Mouse (Mus musculus) heart, embryonic 15.5 days (tissue): Measurements from ENCODE around the gene BC005624. TPM values are rescaled to one million over a fixed set of nuclear protein-coding genes. Genes with fewer than 3 reads are reported as not detected.
A peak's percentile ranks its signal among the peaks of the same experiment; 100 is the strongest.

Source experiments
- ATAC-seq: fragments of 200-750 bp; cut with Nextera tagmentation; replicated peaks from 2 replicates; pipeline ENCODE4 v1.8.0; 2017; ENCODE audit warnings: low read depth, moderate TSS enrichment; ENCODE audit not compliant: insufficient number of reproducible peaks, insufficient read depth, low FRiP score
- H3K27ac ChIP-seq: fragments of 300-500 bp; sonication (generic); 2 replicates; pipeline ENCODE4 v1.5.1; 2015; ENCODE audit warnings: mild to moderate bottlenecking, inconsistent platforms
- H3K27me3 ChIP-seq: fragments of 300-500 bp; sonication (generic); 2 replicates; pipeline ENCODE4 v1.6.1; 2015; ENCODE audit warnings: inconsistent platforms
- H3K36me3 ChIP-seq: fragments of 300-500 bp; sonication (generic); 2 replicates; pipeline ENCODE4 v1.6.1; 2015; ENCODE audit warnings: mild to moderate bottlenecking, inconsistent platforms
- H3K4me1 ChIP-seq: fragments of 300-500 bp; sonication (generic); replicated peaks from 2 replicates; pipeline ENCODE4 v1.6.1; 2015; ENCODE audit warnings: inconsistent platforms
- H3K4me2 ChIP-seq: fragments of 300-500 bp; sonication (generic); 2 replicates; pipeline ENCODE4 v1.6.1; 2015; ENCODE audit warnings: inconsistent platforms, mild to moderate bottlenecking, moderate library complexity
- H3K4me3 ChIP-seq: fragments of 300-500 bp; sonication (generic); 2 replicates; pipeline ENCODE4 v1.5.1; 2015; ENCODE audit warnings: mild to moderate bottlenecking, inconsistent platforms
- H3K9ac ChIP-seq: fragments of 300-500 bp; sonication (generic); 2 replicates; pipeline ENCODE4 v1.6.1; 2015; ENCODE audit warnings: mild to moderate bottlenecking, inconsistent platforms
- H3K9me3 ChIP-seq: fragments of 300-500 bp; sonication (generic); replicated peaks from 2 replicates; pipeline ENCODE4 v1.6.1; 2016; ENCODE audit warnings: inconsistent platforms
- WGBS: fragments of 180-500 bp; shearing (Covaris S2); methylation state at CpG from one replicate; pipeline ENCODE4 v1.1.7; 2015; ENCODE audit warnings: mixed read lengths; 5-methylcytosine and 5-hydroxymethylcytosine counted together
- polyA plus RNA-seq: library from polyadenylated mRNA; unstranded; fragments of >200 nt; fragmentation: Nextera tagmentation; extraction: Ambion mirVana; gene quantifications from 2 replicates; pipeline ENCODE4 v1.2.1, GENCODE M21; 2015

BC005624 gene
- polyA plus RNA-seq = 33.3 and 38.4 TPM in 2 replicates

DNA sequence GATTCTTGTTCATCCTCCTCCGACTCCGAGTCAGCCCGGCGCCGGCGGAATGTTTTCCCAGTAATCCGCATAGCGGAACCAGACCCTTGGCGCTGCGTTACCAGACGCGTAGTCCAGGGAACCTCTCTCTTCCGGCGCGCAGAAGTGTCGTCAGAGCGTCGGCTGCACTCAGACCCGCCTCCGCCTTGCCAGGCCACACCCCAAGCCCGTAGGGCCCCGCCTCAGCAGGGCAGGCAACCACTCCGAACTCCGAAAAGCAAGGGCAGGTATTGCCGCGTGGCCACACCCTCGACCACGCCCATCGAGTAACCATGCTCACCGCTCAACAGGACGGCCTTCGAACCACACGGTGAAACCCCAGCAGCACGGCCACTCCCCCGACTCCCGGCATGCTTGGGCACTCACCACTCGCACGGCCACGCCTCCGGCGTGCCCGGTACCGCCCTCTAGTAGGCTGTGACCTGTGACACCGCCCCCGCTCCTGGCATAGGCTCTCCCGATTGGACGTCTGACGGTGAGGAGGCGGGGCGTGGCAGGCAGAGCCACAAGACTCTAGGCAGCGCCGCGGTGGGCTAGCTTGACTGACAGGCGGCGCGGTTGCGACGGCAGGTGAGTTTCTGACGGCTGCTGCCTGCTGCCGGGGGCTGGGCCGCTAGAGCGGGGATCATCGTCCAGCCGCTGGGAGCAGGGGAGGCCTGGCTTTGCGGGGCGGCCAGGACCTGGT, at the start of gene BC005624, which contains the start of gene Usp20:
Gene BC005624, minus strand, starts transcription at position 412 of the 724 bp plus-strand sequence.
Gene Usp20, plus strand, starts transcription at position 490 of the 724 bp plus-strand sequence.
- Histone ChIP-seq H3K9me3 (no peaks in the 10 kb centered on the region), H3K27ac (peak within 1 kb of the TSS; percentile 73), H3K4me1 (peaks cover 36% of the 10 kb centered on the region), H3K27me3 (no peaks in the 10 kb centered on the region), H3K9ac (peak within 1 kb of the TSS; percentile 72), H3K4me2 (peak within 1 kb of the TSS; percentile 78), H3K36me3 (peaks cover 21% of the 10 kb centered on the region; the same call in 1 of the 2 replicates), H3K4me3 (peak within 1 kb of the TSS; percentile 84)
- ATAC-seq = peak; percentile 99
- WGBS = under 1% methylated on average over 66 of the region's 66 CpGs

DNA sequence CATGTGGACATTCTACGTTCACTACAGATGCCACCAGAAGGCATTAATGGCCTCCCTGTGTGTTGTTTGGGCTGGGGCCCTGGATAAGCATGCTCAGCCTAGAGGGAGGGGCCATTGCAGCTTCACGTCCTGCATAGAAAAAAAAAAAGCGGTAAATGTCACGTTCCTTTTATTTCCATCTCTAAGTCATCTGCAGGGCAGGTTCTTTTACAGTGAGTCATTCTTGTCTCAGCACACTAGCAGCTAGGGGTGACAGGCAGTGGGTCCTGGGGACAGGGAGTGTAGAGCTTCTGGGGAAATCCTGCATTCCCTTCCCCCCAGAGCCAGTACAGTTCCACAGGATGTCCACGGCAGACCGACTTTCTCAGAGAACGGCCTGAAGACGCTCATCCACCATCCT, 44.6 kb upstream of the BC005624 start:
- H3K9me3 ChIP-seq = no peaks in the 10 kb centered on the region
- no peak for ATAC-seq
- peaks cover 23% of the 10 kb centered on the region for H3K4me1 ChIP-seq
- peak overlapping the region; percentile 66 for H3K27ac ChIP-seq
- H3K4me2 ChIP-seq = no peak overlapping the region
- H3K36me3 ChIP-seq = peaks cover 38% of the 10 kb centered on the region
- H3K9ac ChIP-seq = no peak overlapping the region
- no peak overlapping the region for H3K4me3 ChIP-seq
- no peaks in the 10 kb centered on the region for H3K27me3 ChIP-seq
- WGBS = 40% methylated on average over 8 of the region's 8 CpGs

DNA sequence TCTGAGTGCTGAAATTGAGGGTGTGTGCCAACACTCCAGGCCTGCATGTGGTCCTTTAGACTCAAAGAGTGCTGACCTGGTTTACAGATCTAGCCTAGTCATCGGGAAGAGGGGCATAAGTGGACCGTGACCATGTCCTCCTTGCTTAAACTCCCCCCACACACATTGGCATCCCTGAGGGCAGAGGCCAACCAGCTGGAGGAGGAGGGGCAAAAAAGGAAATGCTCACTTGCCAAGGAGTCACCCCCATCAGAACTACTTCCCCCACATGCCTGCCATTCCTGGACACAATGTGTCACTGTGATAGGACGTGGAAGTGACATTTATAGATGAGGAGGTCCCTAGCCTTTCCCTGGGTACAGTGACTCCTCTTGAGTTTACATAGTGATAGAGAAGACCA, 43.5 kb upstream of the BC005624 start:
- no peak overlapping the region for H3K9ac ChIP-seq
- H3K4me3 ChIP-seq = no peak overlapping the region
- ATAC-seq = peak; percentile 47; the same call in 1 of the 2 replicates
- WGBS = 49% methylated on average over 3 of the region's 3 CpGs
- no peaks in the 10 kb centered on the region for H3K9me3 ChIP-seq
- H3K27ac ChIP-seq = peak overlapping the region; percentile 66
- H3K4me1 ChIP-seq = peaks cover 23% of the 10 kb centered on the region
- H3K4me2 ChIP-seq = no peak overlapping the region
- no peaks in the 10 kb centered on the region for H3K27me3 ChIP-seq
- peaks cover 44% of the 10 kb centered on the region for H3K36me3 ChIP-seq

DNA sequence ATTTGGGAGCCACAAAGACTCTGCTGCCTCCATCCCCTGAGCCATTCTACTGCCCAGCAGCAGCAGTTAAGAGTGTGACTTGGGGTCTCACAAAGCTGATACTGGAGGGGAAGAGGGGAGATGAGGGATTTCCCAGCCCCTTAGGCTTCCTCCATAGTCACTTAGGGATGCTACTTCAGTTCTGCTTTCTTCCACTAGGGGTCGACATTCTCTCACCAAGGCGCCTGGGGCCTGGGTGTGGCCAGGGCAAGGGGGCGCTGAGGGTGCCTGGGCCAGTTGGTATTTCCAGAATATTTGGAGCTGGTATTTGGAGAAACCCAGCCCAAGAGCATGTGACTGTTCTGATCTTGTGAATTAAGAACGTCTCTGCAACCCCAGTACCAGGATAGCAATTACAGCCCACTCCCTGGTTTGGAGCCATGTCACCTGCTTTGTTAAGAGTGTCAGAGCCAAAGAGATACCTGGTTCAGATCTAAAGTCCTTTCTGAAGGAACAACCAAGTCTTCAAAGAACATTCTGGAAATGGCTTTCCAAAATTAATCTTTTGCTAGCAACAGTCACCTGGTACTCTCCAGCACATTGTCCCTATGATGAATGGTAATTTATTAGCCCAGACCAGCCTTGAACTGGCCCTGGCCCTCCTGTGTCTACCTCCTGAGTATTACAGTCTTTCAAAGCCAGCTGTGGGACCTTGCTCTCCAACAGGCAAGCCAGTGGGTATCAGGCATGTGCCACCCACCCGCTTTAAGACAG, 42.8 kb upstream of the BC005624 start:
- 32% methylated on average over 5 of the region's 5 CpGs for WGBS
- H3K27ac ChIP-seq = peak overlapping the region; percentile 66; the same call in 1 of the 2 replicates
- H3K4me2 ChIP-seq = no peak overlapping the region
- peaks cover 23% of the 10 kb centered on the region for H3K4me1 ChIP-seq
- H3K4me3 ChIP-seq = no peak overlapping the region
- no peak overlapping the region for H3K9ac ChIP-seq
- ATAC-seq = no peak
- H3K9me3 ChIP-seq = no peaks in the 10 kb centered on the region
- H3K36me3 ChIP-seq = peaks cover 46% of the 10 kb centered on the region
- H3K27me3 ChIP-seq = no peaks in the 10 kb centered on the region

DNA sequence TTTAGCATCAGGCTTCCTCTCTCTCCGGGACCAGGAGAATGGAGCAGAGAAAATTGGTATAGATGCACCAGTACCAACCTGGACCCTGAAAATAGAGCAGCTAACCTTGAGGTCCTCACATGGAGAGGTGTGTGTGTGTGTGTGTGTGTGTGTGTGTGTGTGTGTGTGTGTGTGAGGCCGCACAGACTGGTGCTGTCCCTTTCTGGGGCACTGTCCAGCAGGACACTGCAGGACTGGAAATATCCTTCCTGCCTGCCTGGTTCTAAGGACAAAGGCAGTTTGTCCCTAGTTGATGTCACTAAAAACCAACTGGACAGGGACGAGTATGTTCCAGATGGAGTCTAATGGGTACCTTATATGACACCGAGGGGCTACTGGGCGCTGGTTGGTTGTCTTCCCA, 41.9 kb upstream of the BC005624 start:
- no peak overlapping the region for H3K27ac ChIP-seq
- WGBS = 74% methylated on average over 5 of the region's 5 CpGs
- no peak for ATAC-seq
- H3K27me3 ChIP-seq = no peaks in the 10 kb centered on the region
- peaks cover 50% of the 10 kb centered on the region for H3K36me3 ChIP-seq
- H3K4me1 ChIP-seq = peaks cover 23% of the 10 kb centered on the region
- no peak overlapping the region for H3K9ac ChIP-seq
- no peak overlapping the region for H3K4me2 ChIP-seq
- H3K4me3 ChIP-seq = no peak overlapping the region
- no peaks in the 10 kb centered on the region for H3K9me3 ChIP-seq

DNA sequence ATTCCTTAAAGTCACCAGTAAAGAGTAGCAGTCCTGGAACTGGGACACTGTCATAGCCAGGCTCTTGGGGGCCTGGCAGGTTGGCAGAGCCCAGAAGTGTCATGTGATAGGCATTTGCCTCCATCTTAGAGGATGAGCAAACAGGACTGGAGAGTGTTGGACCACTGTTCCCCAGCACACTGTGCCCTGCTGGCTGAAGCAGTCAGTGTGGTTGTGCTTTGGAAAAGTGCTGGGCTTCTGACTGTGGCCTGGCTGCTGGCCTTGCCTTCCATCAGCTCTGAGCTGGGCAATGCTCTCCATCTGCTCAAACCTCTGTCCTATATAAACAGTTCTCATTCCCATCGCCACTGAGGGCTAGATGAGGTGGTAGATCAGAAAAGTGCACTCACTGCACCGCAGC, 38.2 kb upstream of the BC005624 start:
- Histone ChIP-seq H3K4me1 (no peaks in the 10 kb centered on the region; the same call in 1 of the 2 replicates), H3K4me2 (no peak overlapping the region), H3K36me3 (peaks cover 70% of the 10 kb centered on the region), H3K9ac (no peak overlapping the region), H3K27me3 (no peaks in the 10 kb centered on the region), H3K9me3 (no peaks in the 10 kb centered on the region), H3K27ac (no peak overlapping the region), H3K4me3 (no peak overlapping the region)
- WGBS = 91% methylated on average over 2 of the region's 2 CpGs
- ATAC-seq = no peak

DNA sequence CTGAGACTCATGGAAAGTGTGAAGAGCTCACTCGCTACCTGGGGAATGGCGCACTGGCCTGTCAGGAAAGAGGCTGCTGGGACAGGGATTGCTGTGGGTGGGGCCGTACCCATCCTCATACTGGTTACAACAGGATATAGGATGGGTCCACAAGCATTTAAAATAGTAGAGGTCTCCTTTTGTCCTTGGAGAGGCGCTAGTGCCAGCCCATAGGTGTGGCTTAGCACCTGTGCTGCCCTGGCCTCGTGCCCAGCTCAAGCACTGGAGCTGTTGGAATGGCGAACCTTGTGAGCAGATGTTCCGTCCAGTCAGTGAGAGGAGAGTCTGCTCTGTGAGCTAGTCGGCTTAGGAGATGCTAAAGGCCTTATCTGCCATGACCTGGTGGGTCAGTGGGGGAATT, 37.0 kb upstream of the BC005624 start:
- Histone ChIP-seq H3K9ac (no peak overlapping the region), H3K36me3 (peaks cover 75% of the 10 kb centered on the region)
- WGBS = 76% methylated on average over 8 of the region's 8 CpGs

DNA sequence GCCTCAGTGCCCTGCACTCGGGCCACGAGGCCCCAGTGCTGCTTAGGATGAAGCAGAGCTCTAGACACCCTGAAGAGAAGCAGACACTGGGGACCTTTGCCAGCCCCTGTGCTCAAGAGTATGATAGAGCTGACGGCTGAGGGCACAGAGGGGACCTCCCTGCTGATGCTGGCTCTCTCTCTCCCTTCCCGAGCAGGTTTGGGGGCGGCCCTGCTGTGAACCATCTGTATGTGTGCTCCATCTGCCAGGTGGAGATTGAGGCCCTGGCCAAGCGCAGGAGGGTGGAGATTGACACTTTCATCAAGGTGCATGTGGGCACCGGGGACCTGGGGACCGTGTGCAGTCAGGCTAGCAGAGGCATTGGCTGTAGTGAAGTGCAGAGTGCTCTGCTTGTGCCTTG, 36.5 kb upstream of the BC005624 start:
- H3K4me1 ChIP-seq = no peaks in the 10 kb centered on the region
- no peaks in the 10 kb centered on the region for H3K9me3 ChIP-seq
- H3K36me3 ChIP-seq = peaks cover 79% of the 10 kb centered on the region
- no peaks in the 10 kb centered on the region for H3K27me3 ChIP-seq
- H3K4me2 ChIP-seq = no peak overlapping the region
- H3K4me3 ChIP-seq = no peak overlapping the region
- no peak for ATAC-seq
- H3K27ac ChIP-seq = no peak overlapping the region
- H3K9ac ChIP-seq = no peak overlapping the region
- 78% methylated on average over 8 of the region's 8 CpGs for WGBS

More for the DNA sequence above, 37.0 kb upstream of the BC005624 start:
- Histone ChIP-seq H3K4me2 (no peak overlapping the region), H3K27ac (no peak overlapping the region), H3K4me3 (no peak overlapping the region), H3K4me1 (no peaks in the 10 kb centered on the region), H3K27me3 (no peaks in the 10 kb centered on the region), H3K9me3 (no peaks in the 10 kb centered on the region)
- ATAC-seq = no peak

DNA sequence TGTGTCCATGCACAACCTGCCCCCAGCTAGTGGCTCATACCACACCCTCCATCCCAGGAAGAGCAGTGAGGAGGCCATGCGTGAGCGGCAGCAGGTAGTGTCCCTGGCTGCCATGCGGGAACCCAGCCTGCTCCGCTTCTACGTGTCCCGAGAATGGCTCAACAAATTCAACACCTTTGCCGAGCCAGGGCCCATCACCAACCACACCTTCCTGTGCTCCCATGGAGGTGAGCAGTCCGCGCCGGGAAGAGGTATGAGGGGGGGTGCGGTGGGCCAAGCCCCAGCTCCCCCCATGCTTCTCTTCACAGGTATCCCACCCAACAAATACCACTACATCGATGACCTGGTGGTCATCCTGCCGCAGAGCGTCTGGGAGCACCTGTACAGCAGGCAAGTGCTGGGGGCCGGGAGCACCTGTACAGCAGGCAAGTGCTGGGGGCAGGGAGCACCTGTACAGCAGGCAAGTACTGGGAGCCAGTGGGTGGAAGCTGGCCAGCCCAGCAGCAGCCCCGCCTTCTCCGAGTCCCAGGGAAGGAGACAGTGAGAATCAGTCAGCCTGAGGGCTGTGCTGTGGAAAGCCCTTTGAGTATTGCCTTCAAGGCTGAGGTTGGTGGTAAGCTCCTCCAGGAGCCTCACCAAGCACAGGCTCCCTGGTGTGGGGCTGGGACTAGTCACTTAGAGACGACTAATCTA, 35.8 kb upstream of the BC005624 start:
- no peak overlapping the region for H3K4me2 ChIP-seq
- H3K4me3 ChIP-seq = no peak overlapping the region
- H3K27ac ChIP-seq = no peak overlapping the region
- no peaks in the 10 kb centered on the region for H3K9me3 ChIP-seq
- no peaks in the 10 kb centered on the region for H3K4me1 ChIP-seq
- 94% methylated on average over 18 of the region's 18 CpGs for WGBS
- ATAC-seq = no peak
- no peak overlapping the region for H3K9ac ChIP-seq
- no peaks in the 10 kb centered on the region for H3K27me3 ChIP-seq
- peaks cover 84% of the 10 kb centered on the region for H3K36me3 ChIP-seq

DNA sequence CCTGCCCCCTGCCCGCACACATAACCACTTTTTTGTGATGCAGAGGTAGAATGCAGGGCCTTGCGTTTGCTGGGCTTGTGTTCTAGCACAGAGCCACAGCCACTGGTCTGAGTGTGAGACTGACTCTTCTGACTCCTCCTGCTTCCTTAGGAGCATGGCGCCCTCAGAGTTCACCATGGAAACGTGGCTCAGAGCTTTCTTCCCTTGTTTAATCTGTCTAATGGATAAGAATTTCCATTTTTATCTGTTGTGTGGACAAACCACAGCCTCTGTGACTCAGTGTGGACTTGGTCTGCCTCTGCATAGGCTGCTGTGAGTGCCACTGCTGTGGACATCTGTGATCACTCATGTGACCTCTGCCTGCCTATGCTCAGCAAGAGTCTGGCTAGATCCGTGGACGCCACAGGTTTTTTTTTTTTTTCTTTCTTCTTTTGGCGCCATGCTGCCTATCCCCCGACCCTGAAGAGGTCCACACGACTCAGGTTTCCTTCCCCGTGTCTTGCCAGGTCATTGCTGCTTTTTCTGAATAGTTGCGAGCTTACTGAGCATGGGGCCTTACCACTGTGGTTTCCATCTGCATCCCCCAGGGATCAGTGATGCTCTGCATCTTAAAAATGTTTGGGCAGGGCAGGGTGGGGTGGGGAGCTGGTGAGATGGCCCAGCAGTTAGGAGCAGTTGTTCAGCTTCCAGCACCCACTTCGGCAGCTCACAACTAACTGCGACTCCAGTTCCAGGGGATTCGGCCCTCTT, 31.5 kb upstream of the BC005624 start:
- WGBS = 72% methylated on average over 14 of the region's 14 CpGs
- ATAC-seq = no peak
- no peaks in the 10 kb centered on the region for H3K27me3 ChIP-seq
- no peak overlapping the region for H3K9ac ChIP-seq
- no peak overlapping the region for H3K4me3 ChIP-seq
- no peak overlapping the region for H3K27ac ChIP-seq
- H3K36me3 ChIP-seq = peaks cover 80% of the 10 kb centered on the region
- H3K4me2 ChIP-seq = no peak overlapping the region
- no peaks in the 10 kb centered on the region for H3K4me1 ChIP-seq
- no peaks in the 10 kb centered on the region for H3K9me3 ChIP-seq

DNA sequence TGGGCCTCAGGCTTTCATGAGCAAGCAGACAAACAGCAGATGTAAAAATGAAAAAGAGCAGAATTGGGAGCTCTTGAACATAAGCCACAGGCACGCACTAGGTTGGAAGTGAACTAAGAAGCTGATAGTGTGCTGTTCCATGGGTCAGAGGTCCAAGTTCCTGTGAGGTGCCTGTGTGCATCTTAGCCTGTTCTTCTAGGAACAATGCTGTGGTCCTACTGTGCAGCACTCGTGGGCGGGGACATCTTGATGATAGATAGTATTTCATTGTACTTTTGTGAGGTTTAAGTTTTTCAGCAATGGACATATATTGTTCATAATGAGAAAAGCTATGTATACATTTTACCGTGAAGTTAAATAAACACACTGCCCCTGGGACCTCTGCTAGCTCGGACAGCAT, 25.2 kb upstream of the BC005624 start:
- Histone ChIP-seq H3K4me2 (no peak overlapping the region), H3K27me3 (no peaks in the 10 kb centered on the region), H3K4me1 (peaks cover 29% of the 10 kb centered on the region), H3K27ac (peak overlapping the region; percentile 96), H3K36me3 (peaks cover 67% of the 10 kb centered on the region), H3K4me3 (no peak overlapping the region), H3K9ac (no peak overlapping the region), H3K9me3 (no peaks in the 10 kb centered on the region)
- no peak for ATAC-seq
- WGBS = 79% methylated on average over 5 of the region's 5 CpGs
